Mouse (Mus musculus) forebrain, embryonic 11.5 days (tissue): ENCODE measurements around the gene Gm10563. TPM values are rescaled to one million over a fixed set of nuclear protein-coding genes. Genes with fewer than 3 reads are reported as not detected.

ENCODE experiments used
- ATAC-seq: fragments of 200-750 bp; cut with Nextera tagmentation; replicated peaks from 2 replicates; pipeline ENCODE4 v1.8.0; 2017; ENCODE audit warnings: moderate TSS enrichment; ENCODE audit not compliant: low FRiP score
- DNase-seq: peaks from one replicate; pipeline ENCODE4 v3.0.0-alpha.2; 2017; ENCODE audit warnings: low spot score
- H3K27ac ChIP-seq: fragments of 300-500 bp; sonication (generic); 2 replicates; pipeline ENCODE4 v1.5.1; 2014; ENCODE audit warnings: low read depth, low read length
- H3K27me3 ChIP-seq: fragments of 300-500 bp; sonication (generic); 2 replicates; pipeline ENCODE4 v1.6.1; 2014; ENCODE audit warnings: mild to moderate bottlenecking, low read length, mixed read lengths; ENCODE audit not compliant: control insufficient read depth, insufficient read depth
- H3K36me3 ChIP-seq: fragments of 300-500 bp; sonication (generic); 2 replicates; pipeline ENCODE4 v1.6.1; 2014; ENCODE audit warnings: mild to moderate bottlenecking, low read length, moderate library complexity, mixed read lengths; ENCODE audit not compliant: control insufficient read depth, insufficient read depth
- H3K4me1 ChIP-seq: fragments of 300-500 bp; sonication (generic); replicated peaks from 2 replicates; pipeline ENCODE4 v1.6.1; 2014; ENCODE audit warnings: low read length, mixed read lengths; ENCODE audit not compliant: control insufficient read depth, insufficient read depth
- H3K4me2 ChIP-seq: fragments of 300-500 bp; sonication (generic); 2 replicates; pipeline ENCODE4 v1.6.1; 2014; ENCODE audit warnings: low read depth, mild to moderate bottlenecking, low read length, moderate library complexity, mixed read lengths; ENCODE audit not compliant: severe bottlenecking
- H3K4me3 ChIP-seq: fragments of 300-500 bp; sonication (generic); 2 replicates; pipeline ENCODE4 v1.5.1; 2014; ENCODE audit warnings: low read depth, low read length
- H3K9ac ChIP-seq: fragments of 300-500 bp; sonication (generic); 2 replicates; pipeline ENCODE4 v1.6.1; 2014; ENCODE audit warnings: low read length
- H3K9me3 ChIP-seq: fragments of 300-500 bp; sonication (generic); 2 replicates; pipeline ENCODE4 v1.6.1; 2016; ENCODE audit warnings: low read length, mixed read lengths; ENCODE audit not compliant: control insufficient read depth
- WGBS: fragments of 180-500 bp; shearing (Covaris S2); extraction: QIAGEN DNeasy Blood & Tissue Kit; methylation state at CpG from one replicate; pipeline ENCODE4 v1.1.7; 2014; 5-methylcytosine and 5-hydroxymethylcytosine counted together
- polyA plus RNA-seq: library from polyadenylated mRNA; unstranded; fragments of >200 nt; fragmentation: Nextera tagmentation; extraction: Ambion mirVana; gene quantifications from 2 replicates; pipeline ENCODE4 v1.2.1, GENCODE M21; 2014

Gene Gm10563
- polyA plus RNA-seq, 1 experiment from 2014 or later, result not detected

- H3K9ac ChIP-seq, result no peak overlapping the region
- no peak overlapping the region for H3K27ac ChIP-seq
- H3K9me3 ChIP-seq, result no peaks in the 10 kb centered on the region
- no peak overlapping the region for H3K4me2 ChIP-seq
- H3K27me3 ChIP-seq, result no peaks in the 10 kb centered on the region
- WGBS, result 48% methylated on average over 2 of the region's 2 CpGs
- no peak for ATAC-seq
- H3K4me3 ChIP-seq, result no peak overlapping the region
- peaks cover 7% of the 10 kb centered on the region for H3K4me1 ChIP-seq
- H3K36me3 ChIP-seq, result no peaks in the 10 kb centered on the region
- DNase-seq, result no peak
Observed at GRCm38 (mm10) chr4:155568170-155568569, 77.0 kb downstream of the Gm10563 start.

- Histone ChIP-seq H3K9ac (no peak overlapping the region), H3K27me3 (no peaks in the 10 kb centered on the region), H3K36me3 (no peaks in the 10 kb centered on the region), H3K9me3 (no peaks in the 10 kb centered on the region), H3K4me3 (no peak overlapping the region), H3K4me2 (no peak overlapping the region), H3K27ac (no peak overlapping the region), H3K4me1 (peaks cover 12% of the 10 kb centered on the region)
- ATAC-seq (no peak), DNase-seq (no peak)
- WGBS, result 86% methylated on average over 8 of the region's 8 CpGs
Observed at GRCm38 (mm10) chr4:155566555-155566954, 78.7 kb downstream of the Gm10563 start.

Other genes starting within 250 kb of the Gm10563 start
- gene Gabrd, start 247.3 kb downstream of the Gm10563 start, polyA plus RNA-seq, result not detected in 2 replicates
- 8.7 and 9.1 TPM in 2 replicates for gene Cfap74, start 236.2 kb downstream of the Gm10563 start, polyA plus RNA-seq
- not detected in 2 replicates for gene Tmem52, start 176.3 kb downstream of the Gm10563 start, polyA plus RNA-seq
- 745 and 764 TPM in 2 replicates for gene Gnb1, start 154.0 kb downstream of the Gm10563 start, polyA plus RNA-seq
- gene Nadk, start 83.0 kb downstream of the Gm10563 start, polyA plus RNA-seq, result 110 and 116 TPM in 2 replicates
- gene Slc35e2, start 44.0 kb downstream of the Gm10563 start, polyA plus RNA-seq, result 16.0 and 16.5 TPM in 2 replicates
- 83.8 and 84.0 TPM in 2 replicates for gene Cdk11b, start 20.6 kb downstream of the Gm10563 start, polyA plus RNA-seq
- gene Mmp23, start 8.0 kb upstream of the Gm10563 start, polyA plus RNA-seq, result 2.5 and 2.7 TPM in 2 replicates
- 21.2 and 22.3 TPM in 2 replicates for gene Mib2, start 23.8 kb upstream of the Gm10563 start, polyA plus RNA-seq
- gene Fndc10, start 48.9 kb upstream of the Gm10563 start, polyA plus RNA-seq, result 2.3 and 2.9 TPM in 2 replicates
- gene Ssu72, start 59.4 kb upstream of the Gm10563 start, polyA plus RNA-seq, result 138 and 144 TPM in 2 replicates
- gene Tmem240, start 89.4 kb upstream of the Gm10563 start, polyA plus RNA-seq, result 0.76 and 1.2 TPM in 2 replicates
- 104 and 115 TPM in 2 replicates for gene Atad3a, start 115.7 kb upstream of the Gm10563 start, polyA plus RNA-seq
- 10.0 and 10.6 TPM in 2 replicates for gene Vwa1, start 129.3 kb upstream of the Gm10563 start, polyA plus RNA-seq
- gene Tmem88b, start 140.5 kb upstream of the Gm10563 start, polyA plus RNA-seq, result 0.15 and 0.43 TPM in 2 replicates
- gene Ankrd65, start 145.0 kb upstream of the Gm10563 start, polyA plus RNA-seq, result not detected in 2 replicates
- 203 and 223 TPM in 2 replicates for gene Mrpl20, start 157.5 kb upstream of the Gm10563 start, polyA plus RNA-seq
- gene Ccnl2, start 167.1 kb upstream of the Gm10563 start, polyA plus RNA-seq, result 162 and 186 TPM in 2 replicates
- gene Aurkaip1, start 185.9 kb upstream of the Gm10563 start, polyA plus RNA-seq, result 132 and 141 TPM in 2 replicates
- gene Mxra8, start 194.3 kb upstream of the Gm10563 start, polyA plus RNA-seq, result 28.8 and 29.3 TPM in 2 replicates
- 17.9 and 18.0 TPM in 2 replicates for gene Dvl1, start 202.0 kb upstream of the Gm10563 start, polyA plus RNA-seq
- gene Tas1r3, start 218.0 kb upstream of the Gm10563 start, polyA plus RNA-seq, result 0.45 and 0.60 TPM in 2 replicates
- gene Cptp, start 224.0 kb upstream of the Gm10563 start, polyA plus RNA-seq, result 22.3 and 27.0 TPM in 2 replicates
- 108 and 117 TPM in 2 replicates for gene Ints11, start 224.1 kb upstream of the Gm10563 start, polyA plus RNA-seq
- gene Pusl1, start 246.4 kb upstream of the Gm10563 start, polyA plus RNA-seq, result 53.4 and 53.7 TPM in 2 replicates
- 34.6 and 34.8 TPM in 2 replicates for gene Acap3, start 246.4 kb upstream of the Gm10563 start, polyA plus RNA-seq